Mouse (Mus musculus) spleen, adult 2 months (tissue): ENCODE data around the gene Rps6kb1.

Experiments used
- CTCF ChIP-seq: fragments of 200-500 bp; IDR thresholded peaks from 2 replicates; pipeline ENCODE4 v1.5.1; 2011; ENCODE audit warnings: mild to moderate bottlenecking, inconsistent platforms; ENCODE audit not compliant: insufficient read depth, insufficient read length, insufficient replicate concordance; ENCODE audit errors: extremely low read depth
- POLR2A ChIP-seq: fragments of 200-500 bp; IDR thresholded peaks from 2 replicates; pipeline ENCODE4 v1.6.1; 2011; ENCODE audit warnings: low read depth, low read length, inconsistent platforms

- TF ChIP-seq CTCF, result no peak
- TF ChIP-seq POLR2A, result no peak
These were observed 36.6 kb downstream of the Rps6kb1 start for GRCm38 (mm10) chr11:86507991-86508390.
